Mouse (Mus musculus): ENCODE results near the gene Ptpa. TPM values are rescaled to one million over a fixed set of nuclear protein-coding genes. Genes with fewer than 3 reads are reported as not detected.

Gene Ptpa
- polyA plus RNA-seq, 1 experiment from 2014 or later = 177 TPM

GRCm38 (mm10) chr2:30444006-30444405 is 28.2 kb downstream of the Ptpa start:
- whole genome bisulfite sequencing = 83% methylated on average over 5 of the region's 5 CpGs
- peak overlapping the region; percentile 98 for H3K27ac ChIP-seq
- no peak for DNase-seq (ENCODE audit: low spot score)
- H3K36me3 ChIP-seq = peaks cover 79% of the 10 kb centered on the region
- peaks cover 83% of the 10 kb centered on the region for H3K4me1 ChIP-seq
- H3K27me3 ChIP-seq (ENCODE audit: low read depth, poor library complexity, severe bottlenecking) = no peaks in the 10 kb centered on the region
- H3K4me3 ChIP-seq = peak overlapping the region; percentile 10; the same call in 1 of the 2 replicates
- no peaks in the 10 kb centered on the region for H3K9me3 ChIP-seq (replicated peaks)

- no peak for DNase-seq (ENCODE audit: low spot score)
- H3K4me1 ChIP-seq = peaks cover 83% of the 10 kb centered on the region
- H3K9me3 ChIP-seq (replicated peaks) = no peaks in the 10 kb centered on the region
- no peak overlapping the region for H3K4me3 ChIP-seq
- H3K27ac ChIP-seq = peak overlapping the region; percentile 98
- no peaks in the 10 kb centered on the region for H3K27me3 ChIP-seq (ENCODE audit: low read depth, poor library complexity, severe bottlenecking)
- H3K36me3 ChIP-seq = peaks cover 79% of the 10 kb centered on the region
These were observed 28.6 kb downstream of the Ptpa start for GRCm38 (mm10) chr2:30444450-30444849.

GRCm38 (mm10) chr2:30445312-30445711 is 29.5 kb downstream of the Ptpa start:
- Histone ChIP-seq H3K27me3 (ENCODE audit: low read depth, poor library complexity, severe bottlenecking) (no peaks in the 10 kb centered on the region), H3K27ac (peak overlapping the region; percentile 98), H3K9me3 (replicated peaks) (peaks cover 6% of the 10 kb centered on the region), H3K4me1 (peaks cover 75% of the 10 kb centered on the region), H3K36me3 (peaks cover 79% of the 10 kb centered on the region), H3K4me3 (peak overlapping the region; percentile 22; the same call in 1 of the 2 replicates)
- DNase-seq (ENCODE audit: low spot score) = peak; percentile 68
- WGBS = 22% methylated on average over 2 of the region's 2 CpGs

- peaks cover 8% of the 10 kb centered on the region for H3K9me3 ChIP-seq (replicated peaks)
- H3K4me3 ChIP-seq = no peak overlapping the region
- peak overlapping the region; percentile 98 for H3K27ac ChIP-seq
- H3K27me3 ChIP-seq (ENCODE audit: low read depth, poor library complexity, severe bottlenecking) = no peaks in the 10 kb centered on the region
- H3K36me3 ChIP-seq = peaks cover 79% of the 10 kb centered on the region
- peaks cover 57% of the 10 kb centered on the region for H3K4me1 ChIP-seq
- no peak for DNase-seq (ENCODE audit: low spot score)
- WGBS = 88% methylated on average over 10 of the region's 10 CpGs
These were observed 31.3 kb downstream of the Ptpa start for GRCm38 (mm10) chr2:30446891-30447826.

DNA sequence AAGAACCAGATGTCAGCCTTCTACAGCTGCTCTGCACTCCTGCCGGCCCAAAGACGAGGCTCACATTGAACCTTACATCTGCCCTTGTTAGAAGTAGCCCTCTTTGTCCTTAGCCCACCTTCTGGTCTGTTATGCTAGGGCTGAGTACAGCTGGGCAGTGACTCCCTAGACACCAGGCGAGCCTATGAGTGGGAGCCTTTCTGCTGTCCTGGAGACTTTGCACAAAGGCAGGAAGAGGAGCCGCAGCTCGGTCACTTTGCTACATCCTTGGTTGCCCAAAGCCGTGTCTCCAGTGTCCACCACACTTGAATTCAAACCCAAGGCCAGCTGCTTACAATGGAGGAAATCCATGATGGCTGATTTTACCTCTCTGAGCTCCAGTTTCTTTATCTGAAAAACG is 32.5 kb downstream of the Ptpa start:
- WGBS = 86% methylated on average over 7 of the region's 7 CpGs
- no peak overlapping the region for H3K27ac ChIP-seq

GRCm38 (mm10) chr2:30450530-30450929 is 34.7 kb downstream of the Ptpa start:
- H3K36me3 ChIP-seq = peaks cover 74% of the 10 kb centered on the region
- WGBS = 46% methylated on average over 1 of the region's 1 CpGs
- peaks cover 8% of the 10 kb centered on the region for H3K9me3 ChIP-seq (replicated peaks)
- H3K27me3 ChIP-seq (ENCODE audit: low read depth, poor library complexity, severe bottlenecking) = no peaks in the 10 kb centered on the region
- H3K27ac ChIP-seq = no peak overlapping the region
- DNase-seq (ENCODE audit: low spot score) = no peak
- H3K4me1 ChIP-seq = peaks cover 26% of the 10 kb centered on the region
- H3K4me3 ChIP-seq = no peak overlapping the region

More for the DNA sequence above, 32.5 kb downstream of the Ptpa start:
- H3K36me3 ChIP-seq = peaks cover 80% of the 10 kb centered on the region
- DNase-seq (ENCODE audit: low spot score) = no peak
- peaks cover 8% of the 10 kb centered on the region for H3K9me3 ChIP-seq (replicated peaks)
- H3K4me1 ChIP-seq = peaks cover 48% of the 10 kb centered on the region
- no peaks in the 10 kb centered on the region for H3K27me3 ChIP-seq (ENCODE audit: low read depth, poor library complexity, severe bottlenecking)
- H3K4me3 ChIP-seq = no peak overlapping the region

DNA sequence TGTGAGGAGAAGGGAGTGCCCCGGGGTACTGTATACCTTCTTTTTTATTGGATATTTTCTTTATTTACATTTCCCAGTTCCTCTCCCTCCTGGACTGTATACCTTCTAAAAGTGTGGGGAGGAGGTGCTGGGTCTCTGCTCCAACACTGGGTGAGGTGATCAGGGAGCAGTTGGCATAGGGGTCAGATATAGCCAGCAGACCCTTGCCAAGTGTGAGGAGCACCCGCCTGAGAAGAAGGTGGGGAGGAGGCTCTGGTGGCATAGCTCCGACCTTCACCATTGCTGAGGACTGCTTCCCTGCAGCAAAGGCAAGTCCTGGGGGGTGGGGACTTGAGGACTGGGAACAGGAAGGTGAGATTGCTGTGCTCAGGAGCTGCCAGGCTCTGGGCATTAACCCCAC is 35.7 kb downstream of the Ptpa start:
- H3K27ac ChIP-seq = no peak overlapping the region
- peaks cover 64% of the 10 kb centered on the region for H3K36me3 ChIP-seq
- WGBS = 85% methylated on average over 3 of the region's 3 CpGs

DNA sequence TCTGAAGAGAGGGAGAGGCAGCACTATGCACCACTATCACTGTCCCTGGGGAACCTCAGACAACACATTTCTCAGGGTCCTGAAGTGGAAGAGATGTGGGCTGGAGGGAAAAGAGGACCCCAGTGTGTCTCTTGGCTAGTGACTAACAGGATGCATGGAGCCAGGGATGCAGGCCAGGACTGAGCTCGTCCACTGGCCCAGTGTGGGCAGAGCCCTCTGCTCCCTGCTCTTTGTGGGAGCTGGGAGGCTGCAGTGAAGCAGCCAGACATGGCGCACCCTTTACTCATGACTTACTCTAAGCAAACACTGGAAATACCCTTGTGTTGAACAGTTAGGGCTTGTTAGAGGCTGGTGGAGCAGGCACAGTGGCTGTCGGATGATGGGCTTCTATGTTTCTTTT is 37.7 kb downstream of the Ptpa start:
- H3K4me3 ChIP-seq = no peak overlapping the region
- H3K27me3 ChIP-seq (ENCODE audit: low read depth, poor library complexity, severe bottlenecking) = no peaks in the 10 kb centered on the region
- H3K27ac ChIP-seq = 0 out of 2 replicates have a peak overlapping the region, but pooled peaks have one; percentile 16
- H3K4me1 ChIP-seq = peaks cover 11% of the 10 kb centered on the region
- H3K9me3 ChIP-seq (replicated peaks) = peaks cover 8% of the 10 kb centered on the region
- no peak for DNase-seq (ENCODE audit: low spot score)
- H3K36me3 ChIP-seq = peaks cover 43% of the 10 kb centered on the region
- WGBS = 92% methylated on average over 3 of the region's 3 CpGs

More for the DNA sequence above, 35.7 kb downstream of the Ptpa start:
- H3K4me1 ChIP-seq = peaks cover 23% of the 10 kb centered on the region
- no peaks in the 10 kb centered on the region for H3K27me3 ChIP-seq (ENCODE audit: low read depth, poor library complexity, severe bottlenecking)
- peaks cover 8% of the 10 kb centered on the region for H3K9me3 ChIP-seq (replicated peaks)
- H3K4me3 ChIP-seq = no peak overlapping the region
- DNase-seq (ENCODE audit: low spot score) = no peak

- Histone ChIP-seq H3K36me3 (peaks cover 40% of the 10 kb centered on the region), H3K27ac (no peak overlapping the region), H3K4me1 (peaks cover 11% of the 10 kb centered on the region; the same call in 1 of the 2 replicates), H3K4me3 (no peak overlapping the region), H3K27me3 (ENCODE audit: low read depth, poor library complexity, severe bottlenecking) (no peaks in the 10 kb centered on the region), H3K9me3 (replicated peaks) (peaks cover 8% of the 10 kb centered on the region)
- 85% methylated on average over 5 of the region's 5 CpGs for WGBS
- DNase-seq (ENCODE audit: low spot score) = no peak
These were observed 38.7 kb downstream of the Ptpa start for GRCm38 (mm10) chr2:30454587-30454986.

GRCm38 (mm10) chr2:30456104-30456980 is 40.5 kb downstream of the Ptpa start:
- 75% methylated on average over 13 of the region's 13 CpGs for WGBS
- Histone ChIP-seq H3K4me1 (peaks cover 11% of the 10 kb centered on the region; the same call in 1 of the 2 replicates), H3K9me3 (replicated peaks) (no peaks in the 10 kb centered on the region), H3K36me3 (peaks cover 28% of the 10 kb centered on the region), H3K27ac (0 out of 2 replicates have a peak overlapping the region, but pooled peaks have one; percentile 19), H3K4me3 (no peak overlapping the region), H3K27me3 (ENCODE audit: low read depth, poor library complexity, severe bottlenecking) (no peaks in the 10 kb centered on the region)
- no peak for DNase-seq (ENCODE audit: low spot score)

- peaks cover 20% of the 10 kb centered on the region for H3K36me3 ChIP-seq
- no peak overlapping the region for H3K4me3 ChIP-seq
- WGBS = 92% methylated on average over 6 of the region's 6 CpGs
- H3K9me3 ChIP-seq (replicated peaks) = no peaks in the 10 kb centered on the region
- H3K4me1 ChIP-seq = peaks cover 15% of the 10 kb centered on the region
- 0 out of 2 replicates have a peak overlapping the region, but pooled peaks have one; percentile 7 for H3K27ac ChIP-seq
- no peaks in the 10 kb centered on the region for H3K27me3 ChIP-seq (ENCODE audit: low read depth, poor library complexity, severe bottlenecking)
- no peak for DNase-seq (ENCODE audit: low spot score)
These were observed 42.5 kb downstream of the Ptpa start for GRCm38 (mm10) chr2:30458349-30458748.

DNA sequence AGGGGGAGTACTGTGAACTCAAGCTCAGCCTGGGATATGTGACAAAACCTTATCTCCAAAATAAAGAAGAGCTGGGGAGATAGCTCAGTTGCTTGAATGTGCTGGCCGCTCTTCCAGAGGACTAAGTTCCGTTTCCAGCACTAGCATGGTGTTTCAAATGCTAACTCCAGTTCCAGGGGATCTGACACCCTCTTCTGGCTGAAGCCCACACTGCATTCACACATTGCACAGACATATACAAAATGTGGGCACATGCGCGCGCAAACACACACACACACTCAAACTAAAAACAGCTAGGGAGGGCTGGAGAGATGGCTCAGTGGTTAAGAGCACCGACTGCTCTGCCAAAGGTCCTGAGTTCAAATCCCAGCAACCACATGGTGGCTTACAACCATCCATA is 43.4 kb downstream of the Ptpa start:
- 89% methylated on average over 6 of the region's 6 CpGs for WGBS
- no peak for DNase-seq (ENCODE audit: low spot score)
- H3K4me3 ChIP-seq = no peak overlapping the region

More for the DNA sequence above, 43.4 kb downstream of the Ptpa start:
- Histone ChIP-seq H3K36me3 (peaks cover 11% of the 10 kb centered on the region), H3K4me1 (peaks cover 24% of the 10 kb centered on the region), H3K9me3 (replicated peaks) (no peaks in the 10 kb centered on the region), H3K27me3 (ENCODE audit: low read depth, poor library complexity, severe bottlenecking) (no peaks in the 10 kb centered on the region), H3K27ac (no peak overlapping the region)
